Mouse (Mus musculus): ENCODE measurements at regions not wholly inside any gene's neighbourhood (a gene's known extent, or its start where the extent isn't known, plus 50 kb on each side); places are given as distances from the start of the nearest gene placed in this dataset.
A peak's percentile ranks its signal among the peaks of the same experiment; 100 is the strongest.
"Not testable (repeated sequence)": the region's sequence is repeated elsewhere in the genome, so short reads cannot be mapped to it uniquely, and the experiment has no call there.

GRCm38 (mm10) chr3:98968811-98969210, 75.8 kb upstream of the Hao2 start:
- no peak for DNase-seq (ENCODE audit: low read depth, low spot score)

GRCm38 (mm10) chr3:98975777-98976176, 82.7 kb upstream of the Hao2 start:
- peak; percentile 17 for DNase-seq (ENCODE audit: low read depth, low spot score)

- DNase-seq (ENCODE audit: low read depth, low spot score) = no peak
These were observed 89.7 kb upstream of the Hao2 start for GRCm38 (mm10) chr3:98982787-98983186.

- DNase-seq (ENCODE audit: low read depth, low spot score) = not testable (repeated sequence)
These were observed 94.2 kb upstream of the Hao2 start for GRCm38 (mm10) chr3:98987266-98987665.

- DNase-seq (ENCODE audit: low read depth, low spot score) = peak; percentile 8
These were observed 97.8 kb upstream of the Hao2 start for GRCm38 (mm10) chr3:98990801-98991200.

- DNase-seq (ENCODE audit: low read depth, low spot score) = no peak
These were observed 98.2 kb upstream of the Hao2 start for GRCm38 (mm10) chr3:98991276-98991675.

GRCm38 (mm10) chr3:98994086-98994485, 101.0 kb upstream of the Hao2 start:
- DNase-seq (ENCODE audit: low read depth, low spot score) = no peak

- DNase-seq (ENCODE audit: low read depth, low spot score) = no peak
These were observed 110.2 kb upstream of the Wars2 start for GRCm38 (mm10) chr3:99030636-99031035.

GRCm38 (mm10) chr3:99046190-99046589, 94.7 kb upstream of the Wars2 start:
- DNase-seq (ENCODE audit: low read depth, low spot score) = no peak

GRCm38 (mm10) chr3:99047156-99047555, 93.7 kb upstream of the Wars2 start:
- no peak for DNase-seq (ENCODE audit: low read depth, low spot score)

- DNase-seq (ENCODE audit: low read depth, low spot score) = no peak
These were observed 91.6 kb upstream of the Wars2 start for GRCm38 (mm10) chr3:99049305-99049704.

- no peak for DNase-seq (ENCODE audit: low read depth, low spot score)
These were observed 88.7 kb upstream of the Wars2 start for GRCm38 (mm10) chr3:99052176-99052575.

- no peak for DNase-seq (ENCODE audit: low read depth, low spot score)
These were observed 73.7 kb upstream of the Wars2 start for GRCm38 (mm10) chr3:99067168-99067567.

Data from telencephalon, adult 2 months (tissue).